Mouse (Mus musculus) layer of hippocampus, postnatal 36 days (tissue): Measurements from ENCODE around the gene Nos2. TPM values are rescaled to one million over a fixed set of nuclear protein-coding genes. Genes with fewer than 3 reads are reported as not detected.

ENCODE experiments used
- DNase-seq, 2 experiments: peaks; one replicate each; pipeline ENCODE4 v3.0.0; 2022
- total RNA-seq, 2 experiments: library from RNA; stranded (reverse); gene quantifications; 2 replicates each; pipeline ENCODE4 v1.2.3; 2021

Gene Nos2
- under 1 TPM; 0.37 to 0.51 TPM for total RNA-seq

DNA sequence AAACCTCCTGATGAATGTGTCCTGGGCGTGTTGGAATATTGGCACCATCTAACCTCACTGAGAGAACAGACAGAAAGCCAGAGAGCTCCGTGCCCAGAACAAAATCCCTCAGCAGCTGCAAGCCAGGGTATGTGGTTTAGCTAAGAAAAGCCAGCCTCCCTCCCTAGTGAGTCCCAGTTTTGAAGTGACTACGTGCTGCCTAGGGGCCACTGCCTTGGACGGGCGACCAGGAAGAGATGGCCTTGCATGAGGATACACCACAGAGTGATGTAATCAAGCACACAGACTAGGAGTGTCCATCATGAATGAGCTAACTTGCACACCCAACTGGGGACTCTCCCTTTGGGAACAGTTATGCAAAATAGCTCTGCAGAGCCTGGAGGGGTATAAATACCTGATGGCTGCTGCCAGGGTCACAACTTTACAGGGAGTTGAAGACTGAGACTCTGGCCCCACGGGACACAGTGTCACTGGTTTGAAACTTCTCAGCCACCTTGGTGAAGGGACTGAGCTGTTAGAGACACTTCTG lies at the start of gene Nos2:
Gene Nos2, plus strand, starts transcription at position 377 of the 529 bp plus-strand sequence.
- DNase-seq: no peak

- DNase-seq: no peak
Measured at GRCm38 (mm10) chr11:78870891-78871290, 49.7 kb upstream of the Nos2 start.

DNA sequence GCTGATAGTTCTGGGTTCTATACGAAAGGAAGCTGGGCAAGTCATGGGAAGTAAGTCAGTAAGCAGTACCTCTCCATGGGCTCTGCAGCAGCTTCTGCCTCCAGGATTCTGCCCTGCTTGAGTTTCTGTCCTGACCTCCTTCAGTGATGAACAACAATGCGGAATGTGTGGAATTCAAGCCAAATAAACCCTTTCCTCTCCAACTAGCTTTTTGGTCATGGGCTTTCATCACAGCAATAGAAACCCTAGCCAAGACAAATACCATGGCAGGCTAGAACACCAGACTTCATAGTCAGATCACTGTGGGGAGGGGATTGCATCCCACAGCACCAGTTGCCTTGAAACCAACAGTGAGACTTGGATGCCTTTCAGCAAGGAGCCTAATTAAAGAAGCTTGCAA lies 47.8 kb upstream of the Nos2 start:
- no peak for DNase-seq

DNA sequence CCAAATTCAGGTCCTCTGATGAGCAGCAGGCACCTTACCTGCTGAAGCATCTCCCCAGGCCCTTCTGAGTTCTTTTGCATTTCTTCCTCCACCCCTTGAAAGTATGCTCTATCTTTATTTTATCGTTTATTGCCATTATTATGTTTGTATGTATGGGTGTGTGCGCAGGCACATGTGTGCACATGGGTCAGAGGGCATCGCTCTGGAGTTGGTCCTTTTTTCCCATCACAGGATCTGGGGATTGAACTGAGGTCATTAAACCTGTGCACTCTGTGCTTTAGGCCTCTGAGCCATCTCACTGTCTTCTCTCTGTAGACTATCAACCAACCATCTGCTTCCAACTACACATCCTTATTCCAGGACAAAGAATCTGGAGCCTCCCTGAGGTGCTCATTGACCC lies 40.9 kb upstream of the Nos2 start:
- DNase-seq: no peak

DNA sequence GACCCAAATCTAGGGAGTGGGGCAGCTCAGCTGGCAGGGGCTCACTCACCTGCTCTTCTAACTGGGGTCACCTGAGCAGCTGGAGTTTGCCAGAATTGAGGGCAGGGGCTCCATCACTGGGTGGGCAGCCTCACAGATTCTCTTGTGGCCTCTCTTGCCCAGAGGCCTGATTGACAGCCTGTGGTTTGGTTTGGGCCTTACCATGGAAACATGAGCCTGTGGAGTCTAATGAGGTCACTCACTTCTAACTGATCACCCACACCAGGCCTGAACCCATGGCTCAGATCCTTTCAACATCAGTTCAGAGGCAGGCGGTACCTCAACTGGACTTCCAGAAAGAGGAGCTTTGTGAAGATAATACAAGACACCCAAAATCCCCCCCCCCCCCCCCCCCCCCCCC lies 33.9 kb upstream of the Nos2 start:
- DNase-seq: no peak

- peak; percentile 85 to 86 for DNase-seq
Measured at GRCm38 (mm10) chr11:78887102-78887971, 33.2 kb upstream of the Nos2 start.

- no peak for DNase-seq
Measured at GRCm38 (mm10) chr11:78889156-78889555, 31.4 kb upstream of the Nos2 start.

DNA sequence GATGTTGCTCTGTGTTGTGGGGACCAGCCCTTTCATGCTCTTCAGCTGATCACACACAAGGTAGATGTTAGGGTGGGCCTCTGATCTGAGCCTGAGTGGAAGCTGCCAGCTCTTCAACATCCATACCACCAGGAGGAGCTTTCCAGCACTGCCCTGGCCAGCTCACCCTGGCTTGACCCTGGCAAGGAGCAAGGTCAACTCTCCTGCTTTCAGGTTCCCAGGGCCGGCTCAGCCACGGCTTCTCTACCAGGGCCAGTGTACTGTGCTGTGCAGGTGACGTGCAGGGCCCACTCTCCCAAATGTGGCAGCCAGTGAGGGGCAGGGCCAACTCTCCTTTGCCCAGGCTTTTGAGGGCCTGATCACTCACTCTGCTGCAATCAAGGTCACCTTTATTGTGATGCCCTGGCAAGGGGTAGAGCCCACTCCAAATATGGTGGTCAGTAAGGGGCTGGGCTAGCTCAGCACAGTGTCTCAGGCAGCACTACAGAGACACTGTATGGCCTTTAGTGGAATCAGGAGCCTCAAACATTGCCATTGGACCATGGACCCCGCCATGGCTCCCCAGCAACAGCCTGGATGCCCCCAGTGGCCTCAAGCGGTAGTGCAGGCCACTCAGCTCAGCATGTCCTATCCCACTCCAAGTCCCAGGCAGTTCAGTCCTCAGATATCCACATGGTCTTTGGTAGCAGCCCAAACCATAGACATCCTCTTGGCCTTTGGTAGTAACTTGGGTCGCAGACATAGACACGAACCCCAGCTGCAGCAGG lies 24.0 kb upstream of the Nos2 start:
- DNase-seq: no peak

- no peak for DNase-seq
Measured at GRCm38 (mm10) chr11:78915473-78915872, 5.1 kb upstream of the Nos2 start.

GRCm38 (mm10) chr11:78916410-78916809 lies 4.2 kb upstream of the Nos2 start:
- DNase-seq: no peak

- no peak for DNase-seq
Measured at GRCm38 (mm10) chr11:78919745-78920144, 842 bp upstream of the Nos2 start.

GRCm38 (mm10) chr11:78922678-78923407 lies 2.3 kb downstream of the Nos2 start:
- no peak for DNase-seq

- no peak for DNase-seq
Measured at GRCm38 (mm10) chr11:78924111-78924510, 3.5 kb downstream of the Nos2 start.

DNA sequence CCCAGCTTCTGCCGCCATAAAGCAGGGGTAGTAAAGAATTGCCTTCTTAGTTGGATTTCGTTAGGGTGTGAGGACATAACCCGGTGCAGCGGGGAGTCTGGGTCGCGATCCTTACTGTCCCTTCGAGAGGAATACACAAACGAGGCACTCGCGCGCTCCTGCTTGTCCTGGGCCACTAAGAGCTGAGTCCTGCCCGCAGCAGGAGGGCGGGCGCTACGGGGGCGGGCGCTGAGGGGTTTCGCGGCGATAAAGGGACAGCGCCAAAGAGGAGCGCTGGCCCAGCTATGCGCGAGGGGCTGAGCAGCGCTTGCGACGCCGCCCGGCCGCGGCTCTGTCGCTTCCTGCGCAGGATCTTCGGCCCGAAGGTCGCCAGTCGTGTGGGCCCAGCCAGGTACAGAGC lies 4.3 kb downstream of the Nos2 start:
- DNase-seq: no peak

- peak; percentile 26 for DNase-seq
Measured at GRCm38 (mm10) chr11:78929345-78929744, 8.8 kb downstream of the Nos2 start.

DNA sequence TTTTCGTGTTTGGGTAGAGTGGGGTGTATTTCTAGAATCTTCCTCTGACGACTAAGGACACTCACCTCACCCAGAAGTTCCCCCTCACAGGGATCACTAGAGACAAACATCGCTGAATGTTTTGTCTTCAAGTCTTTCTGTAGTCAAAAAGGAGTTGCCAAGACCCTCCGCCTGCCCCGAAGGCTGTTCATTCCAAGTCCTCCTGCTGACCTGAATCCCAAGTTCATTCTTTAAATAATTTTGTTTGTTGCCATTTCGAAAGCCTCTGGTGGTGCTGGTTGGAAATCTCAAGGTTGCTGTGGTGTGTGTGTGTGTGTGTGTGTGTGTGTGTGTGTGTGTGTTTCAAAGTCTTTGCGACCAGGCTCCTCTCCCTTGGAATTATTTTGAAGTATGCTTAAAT lies 13.7 kb downstream of the Nos2 start:
- no peak for DNase-seq

GRCm38 (mm10) chr11:78934727-78935126 lies 14.1 kb downstream of the Nos2 start:
- DNase-seq: no peak

GRCm38 (mm10) chr11:78935178-78935577 lies 14.6 kb downstream of the Nos2 start:
- no peak for DNase-seq

- no peak for DNase-seq
Measured at GRCm38 (mm10) chr11:78943083-78943482, 22.5 kb downstream of the Nos2 start.

DNA sequence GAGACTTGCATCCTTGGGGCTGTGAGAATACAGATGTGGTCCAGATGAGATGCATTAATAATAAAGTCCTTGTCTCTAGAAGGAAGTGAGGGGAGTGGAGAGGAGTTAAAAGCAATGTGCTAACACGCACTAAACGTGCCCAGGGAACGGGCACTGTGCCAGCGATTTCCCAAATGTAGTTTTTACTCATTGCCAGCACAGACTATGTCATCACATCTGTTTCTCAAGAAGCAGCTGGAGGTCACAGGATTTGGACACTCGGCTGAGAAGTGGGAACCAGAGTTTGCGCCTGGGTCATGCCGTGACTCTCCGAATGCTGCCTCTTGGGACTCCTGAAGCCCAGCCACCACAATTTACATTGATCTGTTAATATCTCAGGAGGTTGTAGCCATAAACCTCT lies 29.8 kb downstream of the Nos2 start:
- no peak for DNase-seq

DNA sequence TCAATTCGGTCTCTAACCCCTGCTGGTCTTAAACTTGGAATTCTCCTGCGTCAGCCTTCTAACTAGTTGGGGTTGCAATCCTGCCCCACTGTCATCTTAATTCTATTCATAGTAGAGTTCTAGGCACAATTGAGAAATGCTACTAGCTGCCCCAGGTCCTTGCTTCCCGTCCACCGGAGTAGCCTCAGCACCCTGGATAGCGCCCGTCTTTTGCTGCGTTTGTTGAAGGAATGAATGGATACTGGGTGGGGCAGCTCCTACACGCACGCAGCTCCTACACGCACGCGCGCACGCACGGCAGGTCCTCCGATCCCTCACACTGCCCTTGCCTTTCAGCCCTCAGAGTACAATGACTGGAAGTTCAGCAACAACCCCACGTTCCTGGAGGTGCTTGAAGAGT lies 31.9 kb downstream of the Nos2 start:
- no peak for DNase-seq

GRCm38 (mm10) chr11:78956260-78956659 lies 35.7 kb downstream of the Nos2 start:
- peak; percentile 77 to 78 for DNase-seq

- DNase-seq: no peak
Measured at GRCm38 (mm10) chr11:78959367-78959766, 38.8 kb downstream of the Nos2 start.
